Mouse (Mus musculus) midbrain, embryonic 14.5 days (tissue): Measurements from ENCODE around the gene Naa30. TPM values are rescaled to one million over a fixed set of nuclear protein-coding genes. Genes with fewer than 3 reads are reported as not detected.

Source experiments
- ATAC-seq: fragments of 200-750 bp; cut with Nextera tagmentation; 2 replicates; pipeline ENCODE4 v1.8.0; 2017; ENCODE audit warnings: moderate number of reproducible peaks, moderate library complexity; ENCODE audit not compliant: low FRiP score, low TSS enrichment
- DNase-seq: peaks from one replicate; pipeline ENCODE4 v3.0.0-alpha.2; 2015
- H3K27ac ChIP-seq: fragments of 300-500 bp; sonication (generic); replicated peaks from 2 replicates; pipeline ENCODE4 v1.5.1; 2014; ENCODE audit warnings: mild to moderate bottlenecking, low read depth, low read length, moderate library complexity
- H3K27me3 ChIP-seq: fragments of 300-500 bp; sonication (generic); 2 replicates; pipeline ENCODE4 v1.6.1; 2014; ENCODE audit warnings: low read length, control low read depth, mixed read lengths; ENCODE audit not compliant: control insufficient read depth, insufficient read depth
- H3K36me3 ChIP-seq: fragments of 300-500 bp; sonication (generic); 2 replicates; pipeline ENCODE4 v1.6.1; 2014; ENCODE audit warnings: low read length, control low read depth; ENCODE audit not compliant: control insufficient read depth, insufficient read depth
- H3K4me1 ChIP-seq: fragments of 300-500 bp; sonication (generic); 2 replicates; pipeline ENCODE4 v1.6.1; 2014; ENCODE audit warnings: mild to moderate bottlenecking, antibody characterized with exemption, low read length, control low read depth; ENCODE audit not compliant: control insufficient read depth, insufficient read depth
- H3K4me2 ChIP-seq: fragments of 300-500 bp; sonication (generic); 2 replicates; pipeline ENCODE4 v1.6.1; 2014; ENCODE audit warnings: mild to moderate bottlenecking, low read length, moderate library complexity
- H3K4me3 ChIP-seq: fragments of 300-500 bp; sonication (generic); replicated peaks from 2 replicates; pipeline ENCODE4 v1.5.1; 2014; ENCODE audit warnings: low read depth, low read length
- H3K9ac ChIP-seq: fragments of 300-500 bp; sonication (generic); replicated peaks from 2 replicates; pipeline ENCODE4 v1.6.1; 2014; ENCODE audit warnings: mild to moderate bottlenecking, low read length, moderate library complexity
- H3K9me3 ChIP-seq: fragments of 300-500 bp; sonication (generic); 2 replicates; pipeline ENCODE4 v1.6.1; 2016; ENCODE audit warnings: low read length, control low read depth, mixed read lengths; ENCODE audit not compliant: control insufficient read depth
- WGBS: fragments of 180-500 bp; shearing (Covaris S2); extraction: QIAGEN DNeasy Blood & Tissue Kit; methylation state at CpG from one replicate; pipeline ENCODE4 v1.1.7; 2014; 5-methylcytosine and 5-hydroxymethylcytosine counted together
- polyA plus RNA-seq: library from polyadenylated mRNA; unstranded; fragments of >200 nt; fragmentation: Nextera tagmentation; extraction: Ambion mirVana; gene quantifications from 2 replicates; pipeline ENCODE4 v1.2.1, GENCODE M21; 2014

The Naa30 gene
- polyA plus RNA-seq, 1 experiment from 2014 or later, result 22.4 TPM

- ATAC-seq, result no peak
- 47% methylated on average over 16 of the region's 16 CpGs for WGBS
- DNase-seq, result peak; percentile 55
- no peak overlapping the region for H3K4me2 ChIP-seq
- no peaks in the 10 kb centered on the region for H3K36me3 ChIP-seq
- H3K9ac ChIP-seq, result no peak overlapping the region
- H3K27ac ChIP-seq, result no peak overlapping the region
- no peaks in the 10 kb centered on the region for H3K4me1 ChIP-seq
- H3K27me3 ChIP-seq, result no peaks in the 10 kb centered on the region
- H3K4me3 ChIP-seq, result no peak overlapping the region
- no peaks in the 10 kb centered on the region for H3K9me3 ChIP-seq
Measured at GRCm38 (mm10) chr14:49158143-49158925, 13.7 kb upstream of the Naa30 start.

DNA sequence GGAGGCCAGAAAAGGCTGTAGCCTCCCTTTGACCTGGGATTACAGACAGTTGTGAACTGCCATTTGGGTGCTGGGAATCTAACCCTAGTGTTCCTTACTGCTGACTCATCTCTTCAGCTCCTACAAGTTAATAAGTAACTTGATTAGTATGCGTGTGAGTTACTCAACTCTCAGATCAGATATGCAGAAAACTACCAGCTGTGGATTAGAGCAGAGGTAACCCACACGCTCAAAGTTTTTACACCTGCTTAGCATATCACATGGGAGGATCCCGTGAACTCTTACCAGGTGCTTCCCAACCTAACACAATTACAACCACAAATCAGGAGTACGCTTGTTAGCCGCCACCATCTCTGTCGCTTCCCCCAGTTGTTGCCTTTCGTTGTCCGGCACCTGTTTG lies 740 bp upstream of the Naa30 start:
- DNase-seq (peak; percentile 18), ATAC-seq (peak; percentile 26; the same call in 1 of the 2 replicates)
- no peaks in the 10 kb centered on the region for H3K27me3 ChIP-seq
- peak overlapping the region; percentile 82 for H3K4me2 ChIP-seq
- H3K4me3 ChIP-seq, result peak overlapping the region; percentile 98
- H3K9me3 ChIP-seq, result no peaks in the 10 kb centered on the region
- peaks cover 22% of the 10 kb centered on the region for H3K4me1 ChIP-seq
- no peak overlapping the region for H3K27ac ChIP-seq
- 28% methylated on average over 8 of the region's 8 CpGs for WGBS
- H3K9ac ChIP-seq, result peak overlapping the region; percentile 96; the same call in 1 of the 2 replicates
- no peaks in the 10 kb centered on the region for H3K36me3 ChIP-seq

- H3K27me3 ChIP-seq, result no peaks in the 10 kb centered on the region
- H3K27ac ChIP-seq, result peak overlapping the region; percentile 86
- peaks cover 24% of the 10 kb centered on the region for H3K4me1 ChIP-seq
- peak overlapping the region; percentile 96 for H3K9ac ChIP-seq
- WGBS, result under 1% methylated on average over 41 of the region's 46 CpGs
- H3K9me3 ChIP-seq, result no peaks in the 10 kb centered on the region
- ATAC-seq (peak; percentile 82), DNase-seq (peak; percentile 71)
- H3K4me3 ChIP-seq, result peak overlapping the region; percentile 98
- H3K4me2 ChIP-seq, result peak overlapping the region; percentile 82
- no peaks in the 10 kb centered on the region for H3K36me3 ChIP-seq
Measured at GRCm38 (mm10) chr14:49172582-49172988, 559 bp downstream of the Naa30 start.

DNA sequence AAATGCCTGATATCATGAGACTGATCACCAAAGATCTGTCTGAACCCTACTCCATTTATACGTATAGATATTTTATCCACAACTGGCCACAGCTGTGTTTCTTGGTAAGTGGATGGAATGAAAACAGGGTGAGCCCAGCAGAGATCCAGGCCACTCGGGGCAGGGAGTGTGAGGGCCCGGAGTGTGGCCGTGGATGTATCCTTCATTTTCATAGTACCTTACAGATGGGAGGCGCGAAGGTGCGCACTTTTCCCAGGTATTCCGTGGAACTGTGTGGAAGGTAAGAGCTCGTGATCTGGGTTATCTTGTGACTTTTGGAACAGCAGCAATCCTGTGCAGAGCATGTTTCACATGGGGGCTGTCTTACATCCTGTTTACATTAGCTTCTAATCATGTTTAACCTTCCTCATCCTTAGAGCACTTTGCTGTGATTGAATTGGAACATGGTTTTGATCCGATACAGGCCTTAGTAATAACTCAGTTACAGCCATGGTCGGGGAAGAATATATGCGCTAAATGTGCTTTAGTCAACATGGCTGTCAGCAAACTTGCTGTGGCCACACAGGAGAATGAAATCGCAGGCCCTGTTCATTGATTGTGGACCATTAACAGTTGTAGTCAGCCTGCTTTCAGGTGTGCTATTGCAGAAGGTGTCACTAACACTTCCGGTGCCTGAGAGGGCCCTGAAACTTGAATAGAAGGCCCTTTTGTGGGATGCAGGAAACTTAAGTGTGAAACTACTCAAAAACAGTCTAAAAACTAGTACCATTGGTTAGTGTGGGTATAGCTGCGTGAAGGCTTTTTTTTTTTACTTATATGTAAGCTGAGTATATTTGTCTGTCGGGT lies 1.5 kb downstream of the Naa30 start:
- peak overlapping the region; percentile 96 for H3K9ac ChIP-seq
- H3K4me3 ChIP-seq, result peak overlapping the region; percentile 98
- DNase-seq (no peak), ATAC-seq (no peak)
- H3K9me3 ChIP-seq, result no peaks in the 10 kb centered on the region
- 0 out of 2 replicates have a peak, but pooled peaks cover 6% of the 10 kb centered on the region for H3K36me3 ChIP-seq
- H3K27ac ChIP-seq, result peak overlapping the region; percentile 86
- H3K27me3 ChIP-seq, result no peaks in the 10 kb centered on the region
- H3K4me1 ChIP-seq, result peaks cover 24% of the 10 kb centered on the region
- WGBS, result 44% methylated on average over 16 of the region's 16 CpGs
- peak overlapping the region; percentile 82 for H3K4me2 ChIP-seq

- Histone ChIP-seq H3K27ac (no peak overlapping the region), H3K4me3 (no peak overlapping the region), H3K9me3 (no peaks in the 10 kb centered on the region), H3K4me2 (no peak overlapping the region), H3K9ac (no peak overlapping the region), H3K27me3 (no peaks in the 10 kb centered on the region), H3K36me3 (peaks cover 36% of the 10 kb centered on the region), H3K4me1 (peaks cover 9% of the 10 kb centered on the region)
- 84% methylated on average over 3 of the region's 3 CpGs for WGBS
- no peak for ATAC-seq
- DNase-seq, result no peak
Measured at GRCm38 (mm10) chr14:49179736-49180135, 7.7 kb downstream of the Naa30 start.

GRCm38 (mm10) chr14:49186270-49186669 lies 14.2 kb downstream of the Naa30 start:
- DNase-seq (no peak), ATAC-seq (no peak)
- H3K9ac ChIP-seq, result no peak overlapping the region
- H3K4me1 ChIP-seq, result no peaks in the 10 kb centered on the region
- no peak overlapping the region for H3K4me2 ChIP-seq
- H3K27me3 ChIP-seq, result no peaks in the 10 kb centered on the region
- H3K4me3 ChIP-seq, result no peak overlapping the region
- 95% methylated on average over 2 of the region's 2 CpGs for WGBS
- H3K36me3 ChIP-seq, result peaks cover 46% of the 10 kb centered on the region
- no peaks in the 10 kb centered on the region for H3K9me3 ChIP-seq
- no peak overlapping the region for H3K27ac ChIP-seq

DNA sequence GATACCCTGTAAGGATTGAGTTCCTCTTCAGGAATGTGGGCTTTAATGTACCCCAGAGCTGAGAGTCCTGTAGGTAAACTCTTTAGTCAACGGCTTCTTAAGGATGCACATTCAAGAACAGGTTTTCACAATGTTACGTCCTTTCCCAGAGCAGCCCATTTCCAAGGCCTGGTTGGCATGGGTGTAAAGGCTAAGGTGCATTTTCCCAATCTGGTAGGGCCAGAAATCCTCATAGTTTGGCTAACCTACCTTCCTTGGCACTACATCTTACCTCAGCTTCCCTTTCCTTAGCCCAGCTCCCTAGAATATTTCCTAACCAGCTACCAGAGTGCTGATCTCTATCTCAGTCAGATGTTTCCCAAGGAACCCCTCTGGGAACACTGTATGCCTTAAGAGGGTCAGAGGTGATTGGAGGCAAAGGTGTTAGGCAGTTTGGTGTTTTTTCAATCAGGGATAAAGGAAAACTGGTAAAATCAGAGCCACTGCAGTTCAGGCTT lies 25.1 kb downstream of the Naa30 start:
- Histone ChIP-seq H3K4me2 (no peak overlapping the region), H3K27ac (no peak overlapping the region), H3K4me1 (no peaks in the 10 kb centered on the region), H3K27me3 (no peaks in the 10 kb centered on the region), H3K36me3 (no peaks in the 10 kb centered on the region), H3K4me3 (no peak overlapping the region), H3K9me3 (no peaks in the 10 kb centered on the region), H3K9ac (no peak overlapping the region)
- DNase-seq (no peak), ATAC-seq (no peak)
- 93% methylated on average over 2 of the region's 2 CpGs for WGBS

DNA sequence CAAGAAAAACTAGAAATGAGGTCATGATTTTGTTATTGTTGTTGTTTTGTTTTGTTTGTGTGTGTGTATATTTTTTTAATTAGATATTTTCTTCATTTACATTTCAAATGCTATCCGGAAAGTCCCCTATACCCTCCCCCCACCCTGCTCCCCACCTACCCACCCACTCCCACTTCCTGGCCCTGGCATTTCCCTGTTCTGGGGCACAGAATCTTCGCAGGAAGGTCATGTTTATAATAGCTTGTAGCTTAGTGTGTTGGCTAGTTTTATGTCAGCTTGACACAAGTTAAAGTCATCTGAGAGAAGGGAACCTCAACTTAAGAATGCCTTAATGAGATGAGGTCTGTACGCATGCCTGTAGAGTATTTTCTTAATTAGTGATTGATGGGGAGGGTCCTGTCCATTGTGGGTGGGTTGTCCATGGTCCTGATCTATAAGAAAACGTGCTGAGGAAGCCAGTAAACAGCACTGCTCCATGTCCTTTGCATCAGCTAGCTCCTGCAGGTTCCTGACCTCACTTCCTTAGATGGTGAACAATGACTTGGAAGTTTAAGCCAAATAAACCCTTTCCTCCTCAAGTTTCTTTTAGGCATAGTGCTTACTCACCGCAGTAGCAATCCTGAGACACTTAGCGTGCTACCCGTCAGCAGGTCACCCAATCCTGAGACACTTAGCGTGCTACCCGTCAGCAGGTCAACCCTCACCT lies 29.2 kb downstream of the Naa30 start:
- Histone ChIP-seq H3K9ac (no peak overlapping the region), H3K9me3 (no peaks in the 10 kb centered on the region), H3K36me3 (no peaks in the 10 kb centered on the region), H3K4me3 (no peak overlapping the region), H3K27me3 (no peaks in the 10 kb centered on the region), H3K4me2 (no peak overlapping the region), H3K4me1 (no peaks in the 10 kb centered on the region), H3K27ac (no peak overlapping the region)
- WGBS, result 84% methylated on average over 9 of the region's 9 CpGs
- DNase-seq (no peak), ATAC-seq (no peak)
